Mouse (Mus musculus) small intestine, adult 2 months (tissue): ENCODE data around the gene Fam71e1.

ENCODE experiments used
- CTCF ChIP-seq: fragments of 200-500 bp; IDR thresholded peaks from 2 replicates; pipeline ENCODE4 v1.5.1; 2012; ENCODE audit warnings: low read depth, mild to moderate bottlenecking, control low read depth, inconsistent platforms, low read length, moderate library complexity, mixed read lengths; ENCODE audit not compliant: insufficient replicate concordance, insufficient read length; ENCODE audit errors: extremely low read depth
- POLR2A ChIP-seq: fragments of 200-500 bp; IDR thresholded peaks from 2 replicates; pipeline ENCODE4 v1.6.1; 2012; ENCODE audit warnings: low read depth, mild to moderate bottlenecking, control low read depth, inconsistent platforms, low read length, moderate library complexity

DNA sequence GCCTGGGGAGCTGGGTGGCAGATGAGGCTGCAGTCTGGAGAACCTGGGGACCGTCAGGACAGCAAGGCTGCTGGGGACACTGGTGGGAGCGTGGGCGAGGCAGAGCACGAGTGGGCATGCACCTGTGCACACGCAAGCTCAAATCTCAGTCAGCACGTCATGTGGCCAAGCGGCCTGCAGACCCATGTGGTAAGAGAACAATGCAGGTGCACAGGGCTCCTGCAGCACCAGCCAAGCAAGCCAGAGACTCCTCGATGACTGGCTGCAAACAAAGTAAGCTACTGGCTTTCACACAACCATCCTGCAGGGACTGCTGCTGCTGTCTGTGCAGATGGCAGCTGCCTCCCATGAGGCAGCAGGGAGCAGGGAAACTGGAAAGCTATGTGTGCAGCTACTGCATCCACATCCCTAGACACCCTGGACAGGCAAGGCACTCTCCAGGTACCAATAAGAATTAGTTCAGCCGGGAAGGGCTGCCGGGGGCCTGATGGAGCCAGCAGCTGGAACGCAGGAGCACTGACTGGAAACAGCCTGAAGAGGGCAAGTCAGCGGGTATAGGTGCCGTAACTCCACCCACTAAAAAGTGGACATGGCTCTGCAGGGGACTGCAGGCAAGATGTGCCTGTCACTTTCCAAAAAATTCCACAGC, 9.3 kb upstream of the Fam71e1 start:
- TF ChIP-seq CTCF (no peak), POLR2A (no peak)
